Mouse (Mus musculus): ENCODE measurements around the gene Gm10320.

Gene Gm10320

GRCm38 (mm10) chr13:98502813-98503341 lies 11.1 kb upstream of the Gm10320 start:
- no peak for DNase-seq

GRCm38 (mm10) chr13:98502236-98502812 lies 10.5 kb upstream of the Gm10320 start:
- DNase-seq = no peak

GRCm38 (mm10) chr13:98501321-98501720 lies 9.5 kb upstream of the Gm10320 start:
- no peak for DNase-seq

GRCm38 (mm10) chr13:98500471-98501125 lies 8.8 kb upstream of the Gm10320 start:
- DNase-seq = no peak

- DNase-seq = no peak
Observed at GRCm38 (mm10) chr13:98498561-98498960, 6.8 kb upstream of the Gm10320 start.

- DNase-seq = no peak
Observed at GRCm38 (mm10) chr13:98498080-98498479, 6.3 kb upstream of the Gm10320 start.

GRCm38 (mm10) chr13:98496917-98497870 lies 5.4 kb upstream of the Gm10320 start:
- no peak for DNase-seq

GRCm38 (mm10) chr13:98494492-98495064 lies 2.8 kb upstream of the Gm10320 start:
- no peak for DNase-seq

- DNase-seq = no peak
Observed at GRCm38 (mm10) chr13:98492569-98493255, 911 bp upstream of the Gm10320 start.

GRCm38 (mm10) chr13:98486726-98487125 lies 5.1 kb downstream of the Gm10320 start:
- DNase-seq = no peak

GRCm38 (mm10) chr13:98486161-98486560 lies 5.6 kb downstream of the Gm10320 start:
- no peak for DNase-seq

GRCm38 (mm10) chr13:98485440-98485839 lies 6.4 kb downstream of the Gm10320 start:
- no peak for DNase-seq

- DNase-seq = no peak
Observed at GRCm38 (mm10) chr13:98477991-98478390, 13.8 kb downstream of the Gm10320 start.

GRCm38 (mm10) chr13:98476839-98477495 lies 14.8 kb downstream of the Gm10320 start:
- DNase-seq = no peak

- no peak for DNase-seq
Observed at GRCm38 (mm10) chr13:98476175-98476838, 15.5 kb downstream of the Gm10320 start.

- no peak for DNase-seq
Observed at GRCm38 (mm10) chr13:98475681-98476080, 16.1 kb downstream of the Gm10320 start.

GRCm38 (mm10) chr13:98473034-98473433 lies 18.8 kb downstream of the Gm10320 start:
- DNase-seq = no peak

- no peak for DNase-seq
Observed at GRCm38 (mm10) chr13:98471756-98472155, 20.0 kb downstream of the Gm10320 start.

GRCm38 (mm10) chr13:98470321-98470720 lies 21.5 kb downstream of the Gm10320 start:
- DNase-seq = no peak

GRCm38 (mm10) chr13:98469916-98470315 lies 21.9 kb downstream of the Gm10320 start:
- no peak for DNase-seq

- DNase-seq = no peak
Observed at GRCm38 (mm10) chr13:98461467-98461866, 30.3 kb downstream of the Gm10320 start.
